Mouse (Mus musculus) spleen, adult 10 weeks (tissue): ENCODE results near the gene Polr2l. TPM values are rescaled to one million over a fixed set of nuclear protein-coding genes. Genes with fewer than 3 reads are reported as not detected.

ENCODE experiments used
- polyA plus RNA-seq: library from polyadenylated mRNA; stranded (reverse); fragments of 350-450 nt; fragmentation: Illumina TruSeq; extraction: RNeasy Lipid Tissue Mini Kit (QIAGEN cat#74804); gene quantifications from one replicate; pipeline ENCODE4 v1.2.3, GENCODE M21; 2015; ENCODE audit warnings: low replicate concordance; ENCODE audit not compliant: insufficient read depth

Polr2l gene
- 6.3 TPM for polyA plus RNA-seq

DNA sequence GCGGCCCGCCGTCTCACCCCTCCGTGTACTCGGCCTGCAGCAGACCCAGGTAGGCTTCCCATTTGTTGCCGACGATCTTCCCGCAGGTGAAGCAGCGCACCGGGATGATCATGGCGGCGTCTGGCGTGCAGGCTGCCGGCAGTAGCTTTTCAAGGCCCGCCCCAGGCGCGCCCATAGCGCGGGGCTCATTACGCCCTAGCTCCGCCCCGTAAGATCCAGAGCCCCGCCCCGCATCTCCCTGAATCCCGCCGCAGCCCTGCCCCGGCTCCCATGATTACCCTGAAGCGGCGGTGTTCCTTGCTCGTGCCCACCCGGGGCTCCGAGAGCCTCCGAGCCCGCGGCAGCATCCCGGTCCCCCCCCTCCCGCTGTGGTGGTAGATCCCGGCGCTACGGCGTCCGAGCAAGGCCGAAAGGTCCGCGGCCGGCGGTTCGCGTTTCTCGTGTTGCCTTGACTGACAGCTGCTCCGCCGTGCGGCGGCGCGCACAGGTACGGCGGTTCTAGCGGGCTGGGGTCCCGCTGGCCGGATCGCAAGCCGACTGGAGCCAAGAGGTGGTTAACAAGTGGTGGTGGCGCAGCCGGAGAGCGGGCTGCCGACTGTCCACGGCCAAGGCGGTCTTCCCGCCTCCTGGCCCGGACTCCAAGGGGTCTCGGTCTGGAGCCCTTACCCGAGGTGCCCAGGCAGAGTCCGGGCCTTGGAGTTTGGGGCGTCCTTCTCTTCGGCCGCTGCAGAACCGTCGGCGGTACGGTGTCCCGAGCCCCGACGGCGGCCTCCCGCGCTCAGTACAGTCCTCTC lies at the start of gene Polr2l, which contains the start of gene Tspan4:
Gene Polr2l, minus strand, starts transcription at position 122 of the 794 bp plus-strand sequence.
Gene Tspan4, plus strand, starts transcription at position 230 of the 794 bp plus-strand sequence.

DNA sequence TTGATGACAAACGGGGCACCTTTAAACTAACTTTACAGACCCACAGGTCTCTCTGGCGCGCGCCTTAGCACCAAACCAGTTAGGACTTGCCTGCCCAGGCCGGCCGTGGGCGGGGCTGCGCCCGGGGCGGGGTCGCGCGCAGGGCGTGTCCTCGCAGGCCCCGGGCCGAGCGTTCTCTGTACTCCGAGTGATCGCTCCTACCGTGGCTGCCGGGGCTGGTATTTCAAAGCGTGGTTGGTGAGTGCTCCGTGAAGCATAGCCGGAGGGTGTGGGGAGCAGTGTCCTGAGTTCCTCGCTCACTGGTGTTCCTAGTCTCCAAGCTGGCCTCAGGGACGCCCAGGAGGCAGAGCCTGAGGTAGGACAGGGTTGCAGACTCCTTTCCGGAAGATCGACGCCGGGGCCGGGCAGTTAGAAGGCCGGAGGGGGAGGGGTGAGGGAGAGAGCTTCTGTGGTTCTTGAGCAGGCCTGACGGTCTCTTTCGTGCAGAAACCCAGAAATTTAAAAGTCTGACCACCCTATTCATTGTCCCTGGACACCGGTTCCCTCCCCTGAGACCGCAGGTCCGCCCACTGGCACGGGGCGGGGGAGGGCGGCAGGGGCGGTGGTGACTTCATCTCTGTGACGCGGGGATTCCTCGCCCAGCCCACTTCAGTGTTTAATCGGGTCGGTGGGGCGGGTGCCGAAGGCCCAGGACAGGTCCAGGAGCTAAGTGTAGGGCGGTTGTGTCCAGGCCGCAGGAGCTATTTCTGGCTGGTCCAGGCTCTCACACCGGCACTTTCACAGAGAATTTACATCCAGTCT lies 7.5 kb downstream of the Polr2l start, which contains the start of gene Cd151:
Gene Cd151, plus strand, starts transcription at position 163 of the 801 bp plus-strand sequence.

DNA sequence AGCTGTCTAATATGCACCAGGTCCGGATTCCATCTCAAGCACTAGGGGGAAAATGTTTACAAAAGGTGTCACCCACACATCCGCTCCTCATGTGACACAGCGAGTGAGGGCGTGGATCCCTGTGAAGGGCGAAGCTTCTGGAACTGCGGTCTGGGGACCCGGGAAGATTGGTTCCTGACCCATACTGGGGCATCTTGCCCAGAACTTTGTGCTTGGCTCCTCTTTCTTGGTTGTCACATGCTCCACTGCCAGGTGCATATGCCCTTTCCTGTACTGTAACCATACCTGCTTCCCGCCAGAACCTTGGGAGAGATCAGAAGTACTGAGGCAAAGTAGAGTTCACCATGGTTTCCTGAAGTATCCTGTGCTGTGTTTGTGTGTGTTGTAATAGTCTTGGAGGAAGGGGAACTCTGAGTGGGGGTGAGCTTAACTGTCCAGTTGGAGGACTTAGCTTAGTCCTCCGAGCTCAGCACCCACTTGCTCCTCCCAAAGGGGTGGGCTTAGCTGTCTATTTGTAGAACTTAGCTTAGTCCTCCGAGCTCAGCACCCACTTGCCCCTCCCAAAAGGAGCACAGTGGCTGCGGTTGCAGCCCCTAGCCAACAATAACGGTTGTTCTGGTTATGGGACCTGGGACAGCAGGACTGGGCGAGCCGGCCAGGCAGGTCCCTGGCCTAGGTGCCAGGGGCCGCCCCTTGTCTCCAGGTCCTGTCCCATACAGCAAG lies 14.4 kb downstream of the Polr2l start, which contains the start of gene Cracr2b:
Gene Cracr2b, plus strand, starts transcription at position 704 of the 723 bp plus-strand sequence.

DNA sequence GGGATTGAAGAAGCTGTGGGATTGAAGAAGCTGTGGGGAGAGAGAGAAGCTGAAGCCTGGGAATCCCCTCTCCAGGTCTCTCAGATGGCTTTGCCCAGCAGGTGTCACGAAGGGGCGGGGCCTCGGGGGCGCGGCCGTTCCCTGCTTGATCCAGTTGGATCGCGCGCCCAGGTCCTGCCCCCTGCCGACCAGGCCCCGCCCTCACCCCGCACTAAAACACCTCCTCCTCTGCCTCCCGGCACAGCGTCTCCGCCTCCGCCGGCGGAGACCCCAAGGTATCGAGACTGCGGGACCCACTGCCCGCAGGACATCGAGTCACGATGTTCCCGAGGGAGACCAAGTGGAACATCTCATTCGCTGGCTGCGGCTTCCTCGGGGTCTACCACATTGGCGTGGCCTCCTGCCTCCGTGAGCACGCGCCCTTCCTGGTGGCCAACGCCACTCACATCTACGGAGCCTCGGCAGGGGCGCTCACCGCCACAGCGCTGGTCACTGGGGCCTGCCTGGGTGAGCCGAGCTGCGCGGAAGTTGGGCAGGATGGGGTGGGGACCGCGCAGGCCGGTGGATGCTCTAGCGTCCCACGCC lies 19.9 kb downstream of the Polr2l start, which contains the start of gene Pnpla2:
Gene Pnpla2, plus strand, starts transcription at position 232 of the 585 bp plus-strand sequence.

DNA sequence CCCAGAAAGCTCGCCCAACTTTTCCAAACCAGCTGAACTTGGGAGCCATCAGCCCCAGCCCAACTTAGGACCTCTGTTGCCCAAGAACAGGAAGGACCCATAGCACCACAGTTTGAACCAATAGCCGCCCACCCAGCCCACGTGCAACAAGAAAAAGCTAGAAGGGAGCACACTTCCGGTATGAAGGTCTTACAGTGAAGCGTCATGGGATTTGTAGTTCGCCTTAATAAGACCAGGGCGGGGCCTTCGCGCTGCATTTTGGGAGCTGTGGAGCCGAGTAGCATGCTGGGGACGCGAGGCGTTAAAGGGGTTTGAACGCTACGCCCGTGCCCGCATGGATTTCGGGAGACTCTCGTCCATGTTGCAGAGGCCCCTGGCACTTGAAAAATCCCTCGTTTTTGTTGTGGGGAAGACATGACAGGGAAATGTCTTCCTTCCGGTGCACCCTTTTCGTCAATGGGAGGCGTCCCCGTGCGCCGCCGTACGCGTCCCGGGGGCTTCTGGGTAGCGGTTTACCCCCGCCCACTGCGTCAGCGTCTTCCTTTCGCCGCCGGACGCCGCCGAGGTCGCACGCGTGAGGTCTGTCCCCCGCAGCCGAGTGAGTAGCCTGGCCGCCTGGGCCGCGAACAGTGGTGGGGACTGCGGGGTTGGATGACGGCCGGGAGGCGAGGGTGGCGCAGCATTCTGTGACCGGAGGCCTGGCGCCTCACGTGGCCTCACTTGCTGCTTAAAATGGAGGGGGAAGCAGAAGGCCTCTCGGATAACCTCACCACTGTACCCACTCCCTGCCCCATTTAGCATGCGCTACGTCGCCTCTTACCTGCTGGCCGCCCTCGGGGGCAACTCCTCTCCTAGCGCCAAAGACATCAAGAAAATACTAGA lies 27.6 kb downstream of the Polr2l start, which contains the start of gene Rplp2:
Gene Rplp2, plus strand, starts transcription at position 261 of the 882 bp plus-strand sequence.

DNA sequence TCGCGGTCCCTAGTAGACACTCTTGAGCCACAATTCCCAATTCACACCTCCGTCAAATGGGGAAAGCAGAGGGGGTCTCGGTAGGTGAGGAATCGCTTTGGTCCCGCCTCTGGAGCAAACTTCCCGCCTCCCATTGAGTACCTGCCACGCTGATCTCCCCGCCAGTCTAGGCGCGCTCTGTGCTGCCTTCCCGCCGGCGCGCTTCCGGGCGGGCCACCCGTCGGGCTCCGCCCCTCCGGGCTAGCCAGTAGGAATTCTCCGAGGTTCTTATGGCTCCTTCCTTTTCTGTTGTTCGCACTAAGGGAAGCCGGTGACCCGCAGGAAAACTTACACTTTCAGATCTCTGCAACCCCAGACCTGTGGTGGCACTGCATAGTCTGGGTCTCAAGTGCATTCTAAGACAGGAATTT lies 31.1 kb downstream of the Polr2l start, which contains the start of gene Pidd1:
Gene Pidd1, minus strand, starts transcription at position 198 of the 410 bp plus-strand sequence.

DNA sequence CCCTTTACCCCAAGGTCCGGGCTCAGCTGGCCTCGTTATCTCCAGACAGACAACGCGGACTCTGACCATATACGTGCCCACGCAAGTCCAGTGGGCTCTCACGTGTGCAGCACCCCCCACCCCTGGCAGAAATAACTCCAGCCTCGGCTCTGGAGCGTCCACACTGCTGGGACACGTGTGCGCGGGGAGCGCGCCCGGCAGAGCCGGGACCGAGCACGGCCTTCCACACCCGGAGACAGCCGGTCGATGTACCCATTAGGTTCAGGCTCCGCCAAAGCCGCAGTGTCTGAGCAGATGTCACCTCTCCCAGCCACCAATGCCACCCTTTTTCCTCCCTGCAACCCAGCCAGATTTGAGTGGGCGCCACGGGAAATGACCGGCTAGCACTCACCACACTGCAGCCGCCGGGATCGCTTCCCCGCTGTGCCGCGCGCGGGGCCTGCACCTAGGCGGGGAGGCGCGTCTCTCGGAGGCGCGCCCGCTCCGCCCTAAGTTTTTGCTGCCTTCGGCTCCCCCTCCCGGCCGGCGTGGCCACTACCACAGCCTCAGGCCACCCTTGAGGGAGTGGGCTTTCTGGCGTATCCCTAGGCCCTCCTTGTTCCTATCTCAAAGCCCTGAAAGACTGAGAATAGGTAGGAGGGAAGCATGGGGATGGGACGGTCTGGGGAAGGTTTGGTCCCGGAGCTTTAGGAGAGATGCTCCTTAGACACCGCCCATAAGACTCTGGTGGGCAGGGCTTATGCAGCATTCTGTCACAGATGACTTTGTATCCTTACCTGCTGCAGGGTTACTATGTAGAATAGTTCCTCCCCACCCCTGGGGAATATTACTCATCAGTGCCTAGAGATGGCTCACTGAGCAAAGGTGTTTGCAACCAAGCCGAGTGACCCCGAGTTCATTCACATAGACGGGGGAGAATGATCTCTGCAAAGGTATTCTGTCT lies 37.5 kb downstream of the Polr2l start, which contains the start of gene Slc25a22:
Gene Slc25a22, minus strand, starts transcription at position 715 of the 943 bp plus-strand sequence.

DNA sequence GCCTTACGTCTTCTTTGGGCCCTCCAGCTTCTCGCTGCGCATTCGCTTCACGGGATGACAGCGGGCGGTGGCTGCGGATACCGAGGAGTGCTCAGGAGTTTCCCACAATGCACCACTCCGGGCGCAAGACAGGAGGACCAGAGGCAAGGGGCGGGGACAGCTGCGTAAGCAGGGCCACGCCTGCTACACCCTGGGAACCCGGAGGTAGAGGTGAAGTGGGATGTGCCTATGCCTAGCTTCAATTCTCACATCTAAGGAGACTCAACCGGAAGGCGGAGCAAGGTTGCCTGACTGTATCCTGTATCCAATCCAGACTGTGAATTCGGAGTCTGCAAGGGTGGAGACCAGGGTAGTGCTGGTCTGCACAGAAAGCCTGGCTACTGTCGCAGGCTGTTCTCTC lies 45.6 kb downstream of the Polr2l start, which contains the start of gene Cend1:
Gene Cend1, minus strand, starts transcription at position 182 of the 400 bp plus-strand sequence.

Other genes with a start within 250 kb of the Polr2l start
- 70.7 TPM for gene Phrf1, start 246.3 kb downstream of the Polr2l start, polyA plus RNA-seq
- 74.7 TPM for gene Irf7, start 208.7 kb downstream of the Polr2l start, polyA plus RNA-seq
- 0.19 TPM for gene Cdhr5, start 198.3 kb downstream of the Polr2l start, polyA plus RNA-seq
- gene Sct, start 196.0 kb downstream of the Polr2l start, polyA plus RNA-seq: not detected
- not detected for gene Drd4, start 183.1 kb downstream of the Polr2l start, polyA plus RNA-seq
- 23.2 TPM for gene Deaf1, start 147.4 kb downstream of the Polr2l start, polyA plus RNA-seq
- gene Tmem80, start 147.4 kb downstream of the Polr2l start, polyA plus RNA-seq: 56.8 TPM
- 0.76 TPM for gene Eps8l2, start 136.3 kb downstream of the Polr2l start, polyA plus RNA-seq
- gene Taldo1, start 82.9 kb downstream of the Polr2l start, polyA plus RNA-seq: 140 TPM
- 38.7 TPM for gene Gatd1, start 61.0 kb downstream of the Polr2l start, polyA plus RNA-seq
- gene Cend1, start 45.6 kb downstream of the Polr2l start, polyA plus RNA-seq: not detected
- 10.7 TPM for gene Slc25a22, start 37.2 kb downstream of the Polr2l start, polyA plus RNA-seq
- gene Pidd1, start 31.1 kb downstream of the Polr2l start, polyA plus RNA-seq: 4.4 TPM
- 512 TPM for gene Rplp2, start 27.8 kb downstream of the Polr2l start, polyA plus RNA-seq
- 29.7 TPM for gene Pnpla2, start 19.9 kb downstream of the Polr2l start, polyA plus RNA-seq
- gene Cracr2b, start 14.0 kb downstream of the Polr2l start, polyA plus RNA-seq: 4.5 TPM
- gene Cd151, start 7.7 kb downstream of the Polr2l start, polyA plus RNA-seq: 31.2 TPM
- gene Tspan4, start 108 bp upstream of the Polr2l start, polyA plus RNA-seq: 22.2 TPM
- 17.3 TPM for gene Chid1, start 64.7 kb upstream of the Polr2l start, polyA plus RNA-seq
- 27.2 TPM for gene Ap2a2, start 87.0 kb upstream of the Polr2l start, polyA plus RNA-seq
- not detected for gene Muc6, start 180.2 kb upstream of the Polr2l start, polyA plus RNA-seq
- gene Muc2, start 215.2 kb upstream of the Polr2l start, polyA plus RNA-seq: not detected